Mouse (Mus musculus): ENCODE data around the gene Rnf224.

DNA sequence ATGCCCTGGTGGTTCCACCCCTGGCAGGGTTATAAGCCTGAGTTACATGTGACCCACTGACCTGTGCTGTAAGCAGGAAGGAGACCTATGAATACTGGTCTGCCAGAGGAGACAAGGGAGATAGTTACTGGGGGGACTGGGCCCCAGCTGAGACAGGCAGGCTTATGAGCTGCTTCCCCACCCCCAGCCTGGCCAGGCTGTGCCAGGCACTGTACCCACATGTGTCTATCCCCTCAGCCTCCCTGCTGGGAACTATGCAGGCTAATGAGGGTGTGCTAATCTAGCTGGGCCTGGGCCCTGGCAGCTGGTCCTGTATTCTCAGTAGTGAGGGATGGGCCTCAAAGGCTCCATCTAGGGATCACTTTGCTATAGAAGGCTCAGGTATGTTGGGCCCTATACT lies 30.7 kb upstream of the Rnf224 start:
- TF ChIP-seq MYC (IDR thresholded peaks at IDR 0.05; ENCODE audit: low read depth, low read length) (no peak), CTCF (conservative IDR thresholded peaks at IDR 0.05 in 1 of 2, IDR thresholded peaks at IDR 0.05 in 1 of 2; ENCODE audit: low read depth in 2 of 2, low read length in 2 of 2) (no peak; a peak in 1 of 4 replicates), MAZ (IDR thresholded peaks at IDR 0.05; ENCODE audit: low read depth, low read length) (no peak), ZKSCAN1 (IDR thresholded peaks at IDR 0.05; ENCODE audit: borderline replicate concordance, low read depth, low read length) (no peak), ZMIZ1 (IDR thresholded peaks at IDR 0.05; ENCODE audit: low read depth, low read length) (no peak), EP300 (IDR thresholded peaks at IDR 0.05; ENCODE audit: low read length) (no peak), POLR2AphosphoS2 (IDR thresholded peaks at IDR 0.05; ENCODE audit: low read depth, low read length) (no peak)

All from CH12.LX (cell line).